Mouse (Mus musculus): ENCODE results near the gene Cxcl2. TPM values are rescaled to one million over a fixed set of nuclear protein-coding genes. Genes with fewer than 3 reads are reported as not detected.

The Cxcl2 gene
- polyA plus RNA-seq, 1 experiment from 2014 or later: not detected

DNA sequence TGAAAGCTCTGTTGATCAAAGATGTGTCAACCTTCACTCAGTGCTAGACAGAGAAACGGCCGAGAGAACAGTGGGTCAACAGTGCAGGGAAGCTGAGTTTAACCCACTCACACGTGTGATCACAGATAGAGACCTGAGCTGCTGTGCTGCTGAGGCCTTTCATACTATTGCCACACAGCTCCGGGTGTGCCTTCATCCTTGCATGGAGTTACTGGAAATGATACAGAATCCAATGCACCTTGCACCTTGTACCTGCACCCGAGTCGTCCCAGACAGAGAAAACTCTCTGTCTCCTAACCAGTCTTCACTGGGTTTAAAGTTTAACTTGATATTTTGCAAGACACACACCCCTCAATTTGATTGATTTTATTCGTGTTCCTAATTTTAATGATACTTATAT, 31.3 kb upstream of the Cxcl2 start:
- Histone ChIP-seq H3K4me3 (ENCODE audit: low read depth, low read length) (no peak overlapping the region), H3K27me3 (ENCODE audit: insufficient read depth, low read length) (no peaks in the 10 kb centered on the region), H3K9me3 (ENCODE audit: low read depth, low read length) (no peaks in the 10 kb centered on the region), H3K4me2 (no peak overlapping the region), H3K9ac (no peak overlapping the region), H3K36me3 (ENCODE audit: insufficient read depth) (no peaks in the 10 kb centered on the region), H3K27ac (ENCODE audit: low read depth) (no peak overlapping the region), H3K4me1 (ENCODE audit: insufficient read depth) (no peaks in the 10 kb centered on the region)
- ATAC-seq (ENCODE audit: insufficient read depth) (no peak), DNase-seq (no peak)
- no peak for TF ChIP-seq CTCF (IDR thresholded peaks at IDR 0.05; ENCODE audit: low read depth)
- 64% methylated on average over 7 of the region's 7 CpGs for WGBS

DNA sequence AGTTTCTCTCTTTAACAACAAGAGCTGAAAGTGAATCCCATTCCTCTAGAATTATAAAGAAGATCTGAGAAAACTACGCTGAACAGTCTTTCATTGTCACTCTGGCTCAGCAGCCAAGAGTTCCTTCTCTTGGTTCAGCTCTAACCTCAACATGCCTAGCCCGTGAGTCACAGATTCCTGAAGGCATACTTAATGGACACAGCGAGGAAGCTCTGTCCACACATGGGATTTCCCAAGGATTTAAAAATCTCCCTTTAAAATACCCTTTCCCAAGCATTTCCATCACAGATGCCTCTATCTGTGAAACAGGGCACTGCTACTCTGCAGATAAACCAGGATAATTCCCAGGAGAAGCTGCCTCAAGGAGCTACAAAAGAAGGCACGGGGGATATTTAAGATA, 27.6 kb upstream of the Cxcl2 start:
- ATAC-seq (ENCODE audit: insufficient read depth): no peak
- Histone ChIP-seq H3K4me1 (ENCODE audit: insufficient read depth) (no peaks in the 10 kb centered on the region), H3K27ac (ENCODE audit: low read depth) (peak overlapping the region; percentile 46; the same call in 1 of the 2 replicates)

GRCm38 (mm10) chr5:90876471-90877172, 27.0 kb upstream of the Cxcl2 start:
- no peaks in the 10 kb centered on the region for H3K36me3 ChIP-seq (ENCODE audit: insufficient read depth)
- no peak overlapping the region for H3K4me2 ChIP-seq
- ATAC-seq (ENCODE audit: insufficient read depth): no peak
- H3K9ac ChIP-seq: no peak overlapping the region
- TF ChIP-seq CTCF (IDR thresholded peaks at IDR 0.05; ENCODE audit: low read depth): no peak
- H3K9me3 ChIP-seq (ENCODE audit: low read depth, low read length): no peaks in the 10 kb centered on the region
- 61% methylated on average over 8 of the region's 8 CpGs for WGBS
- no peaks in the 10 kb centered on the region for H3K4me1 ChIP-seq (ENCODE audit: insufficient read depth)
- H3K27me3 ChIP-seq (ENCODE audit: insufficient read depth, low read length): no peaks in the 10 kb centered on the region
- H3K4me3 ChIP-seq (ENCODE audit: low read depth, low read length): no peak overlapping the region
- H3K27ac ChIP-seq (ENCODE audit: low read depth): no peak overlapping the region
- no peak for DNase-seq

More for the DNA sequence above, 27.6 kb upstream of the Cxcl2 start:
- no peaks in the 10 kb centered on the region for H3K9me3 ChIP-seq (ENCODE audit: low read depth, low read length)
- no peak overlapping the region for H3K4me2 ChIP-seq
- no peaks in the 10 kb centered on the region for H3K36me3 ChIP-seq (ENCODE audit: insufficient read depth)
- no peak overlapping the region for H3K9ac ChIP-seq
- 60% methylated on average over 4 of the region's 4 CpGs for WGBS
- TF ChIP-seq CTCF (IDR thresholded peaks at IDR 0.05; ENCODE audit: low read depth): no peak
- H3K4me3 ChIP-seq (ENCODE audit: low read depth, low read length): no peak overlapping the region
- peak; percentile 53 for DNase-seq
- H3K27me3 ChIP-seq (ENCODE audit: insufficient read depth, low read length): no peaks in the 10 kb centered on the region

GRCm38 (mm10) chr5:90877173-90877512, 26.5 kb upstream of the Cxcl2 start:
- no peak for ATAC-seq (ENCODE audit: insufficient read depth)
- H3K36me3 ChIP-seq (ENCODE audit: insufficient read depth): no peaks in the 10 kb centered on the region
- H3K27me3 ChIP-seq (ENCODE audit: insufficient read depth, low read length): no peaks in the 10 kb centered on the region
- no peak overlapping the region for H3K9ac ChIP-seq
- DNase-seq: no peak
- no peaks in the 10 kb centered on the region for H3K9me3 ChIP-seq (ENCODE audit: low read depth, low read length)
- H3K4me2 ChIP-seq: no peak overlapping the region
- H3K27ac ChIP-seq (ENCODE audit: low read depth): no peak overlapping the region
- TF ChIP-seq CTCF (IDR thresholded peaks at IDR 0.05; ENCODE audit: low read depth): no peak
- no peaks in the 10 kb centered on the region for H3K4me1 ChIP-seq (ENCODE audit: insufficient read depth)
- no peak overlapping the region for H3K4me3 ChIP-seq (ENCODE audit: low read depth, low read length)

DNA sequence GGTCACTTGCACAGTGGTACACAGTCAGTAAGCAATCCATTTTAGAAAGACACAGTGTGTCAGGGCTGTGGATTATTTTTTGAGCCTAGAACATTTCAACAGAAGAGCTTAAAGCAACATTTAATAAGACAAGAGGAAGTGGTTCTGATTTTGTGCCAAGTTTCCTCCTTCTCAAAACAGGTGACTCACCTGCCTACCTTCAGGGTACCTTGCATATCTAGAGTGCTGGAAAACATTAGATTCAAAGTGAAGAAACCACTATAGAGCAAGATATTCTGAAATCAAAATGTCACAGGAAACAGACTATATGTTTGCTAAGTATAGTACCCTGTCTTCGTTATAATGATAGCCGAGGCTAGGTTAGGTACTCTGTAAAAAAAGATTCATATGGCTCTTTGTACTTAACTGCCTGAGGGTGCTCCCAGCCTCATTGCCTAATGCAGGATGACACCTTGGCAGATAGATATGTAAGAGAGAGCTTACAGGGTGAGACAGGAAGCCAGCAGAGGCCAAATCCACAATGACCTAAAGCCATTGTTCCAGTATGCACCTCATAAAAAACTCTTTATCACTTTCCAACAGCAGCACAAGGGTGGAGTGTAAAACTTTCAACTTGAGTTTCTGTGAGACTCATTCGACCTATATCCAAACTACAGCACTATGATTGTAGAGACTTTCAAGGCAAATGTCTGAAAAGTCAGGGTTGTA, 24.2 kb upstream of the Cxcl2 start:
- H3K9ac ChIP-seq: no peak overlapping the region
- H3K4me2 ChIP-seq: no peak overlapping the region
- WGBS: 80% methylated on average over 3 of the region's 3 CpGs
- no peaks in the 10 kb centered on the region for H3K36me3 ChIP-seq (ENCODE audit: insufficient read depth)
- H3K27ac ChIP-seq (ENCODE audit: low read depth): no peak overlapping the region
- no peaks in the 10 kb centered on the region for H3K4me1 ChIP-seq (ENCODE audit: insufficient read depth)
- no peaks in the 10 kb centered on the region for H3K27me3 ChIP-seq (ENCODE audit: insufficient read depth, low read length)
- ATAC-seq (ENCODE audit: insufficient read depth) (no peak), DNase-seq (no peak)
- no peak overlapping the region for H3K4me3 ChIP-seq (ENCODE audit: low read depth, low read length)
- no peaks in the 10 kb centered on the region for H3K9me3 ChIP-seq (ENCODE audit: low read depth, low read length)
- TF ChIP-seq CTCF (IDR thresholded peaks at IDR 0.05; ENCODE audit: low read depth): no peak

DNA sequence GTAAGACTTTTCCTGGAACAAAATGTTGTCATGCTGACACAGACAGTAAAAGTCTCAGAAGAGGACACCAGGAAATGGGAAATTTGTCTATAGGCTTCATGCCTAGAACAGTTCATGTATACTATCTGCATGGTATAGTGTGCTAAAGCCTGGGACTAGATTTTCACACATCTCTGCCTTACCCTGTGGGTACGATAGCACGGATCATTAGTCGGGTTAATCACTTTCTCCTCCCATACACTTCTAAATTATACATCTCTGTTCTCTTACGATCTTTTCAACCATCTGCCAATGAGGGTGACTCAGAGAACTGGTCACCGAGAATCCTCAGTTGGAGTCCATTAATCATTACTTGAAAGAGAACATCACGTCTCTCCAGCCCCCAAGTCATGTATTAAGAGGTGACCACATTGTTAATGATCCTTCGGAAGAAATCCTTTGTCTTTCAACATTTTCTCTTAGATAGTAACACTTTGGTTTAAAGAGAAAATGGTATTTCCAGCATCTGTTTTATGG, 23.3 kb upstream of the Cxcl2 start:
- Histone ChIP-seq H3K9ac (no peak overlapping the region), H3K27ac (ENCODE audit: low read depth) (no peak overlapping the region), H3K4me3 (ENCODE audit: low read depth, low read length) (no peak overlapping the region), H3K9me3 (ENCODE audit: low read depth, low read length) (no peaks in the 10 kb centered on the region), H3K27me3 (ENCODE audit: insufficient read depth, low read length) (no peaks in the 10 kb centered on the region), H3K4me1 (ENCODE audit: insufficient read depth) (no peaks in the 10 kb centered on the region), H3K4me2 (no peak overlapping the region), H3K36me3 (ENCODE audit: insufficient read depth) (no peaks in the 10 kb centered on the region)
- DNase-seq (no peak), ATAC-seq (ENCODE audit: insufficient read depth) (no peak)
- WGBS: 75% methylated on average over 7 of the region's 7 CpGs
- no peak for TF ChIP-seq CTCF (IDR thresholded peaks at IDR 0.05; ENCODE audit: low read depth)

GRCm38 (mm10) chr5:90881021-90881420, 22.6 kb upstream of the Cxcl2 start:
- Histone ChIP-seq H3K4me1 (ENCODE audit: insufficient read depth) (no peaks in the 10 kb centered on the region), H3K36me3 (ENCODE audit: insufficient read depth) (no peaks in the 10 kb centered on the region), H3K9me3 (ENCODE audit: low read depth, low read length) (no peaks in the 10 kb centered on the region), H3K4me3 (ENCODE audit: low read depth, low read length) (no peak overlapping the region), H3K27me3 (ENCODE audit: insufficient read depth, low read length) (no peaks in the 10 kb centered on the region), H3K9ac (no peak overlapping the region), H3K27ac (ENCODE audit: low read depth) (no peak overlapping the region), H3K4me2 (no peak overlapping the region)
- DNase-seq (no peak), ATAC-seq (ENCODE audit: insufficient read depth) (no peak)
- WGBS: 89% methylated on average over 4 of the region's 4 CpGs
- no peak for TF ChIP-seq CTCF (IDR thresholded peaks at IDR 0.05; ENCODE audit: low read depth)
